Comparison of ENCODE assay signal across 10 mouse cellular contexts in the genomic region with DNA sequence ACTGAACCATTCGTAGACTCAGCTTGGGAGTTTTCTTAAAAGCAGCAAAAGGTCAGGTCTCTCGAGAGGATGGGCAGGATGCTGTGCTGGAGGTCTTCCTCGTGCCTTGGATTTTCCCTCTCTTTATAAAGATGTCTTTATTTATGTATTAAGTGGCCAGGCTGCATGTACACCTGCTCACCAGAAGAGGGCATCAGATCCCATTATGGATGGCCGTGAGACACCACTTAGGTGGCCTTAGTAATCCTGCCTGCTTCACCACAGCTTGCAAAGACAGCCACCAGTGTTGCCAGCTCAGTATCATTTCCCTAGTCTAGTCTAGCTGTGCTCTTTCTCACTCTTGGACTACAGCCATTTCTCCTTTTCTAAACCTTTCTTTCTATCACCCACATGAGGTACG. TPM values are rescaled to one million over a fixed set of nuclear protein-coding genes. Genes with fewer than 3 reads are reported as not detected.
DNase-seq lines count a peak whose midpoint lies in the region; ATAC-seq and TF ChIP-seq lines count a peak whose summit lies in the region.
"Had no signal": no experiment of that assay in that cellular context is flagged by ENCODE, and none has a peak within 500 bp of the region (broad histone marks: within the 10 kb centered on the region; RNA-seq: fewer than 3 reads in every experiment).

No protein-coding gene starts in this region.

- peaks cover 61% of the 10 kb centered on the region; the same call in 1 of the 2 replicates for H3K36me3 ChIP-seq in hindbrain, postnatal 0 days (ENCODE audit: insufficient read depth, low read length)
- H3K36me3 ChIP-seq in hindbrain, embryonic 16.5 days (ENCODE audit: control insufficient read depth, insufficient read depth, low read length): peaks cover 61% of the 10 kb centered on the region
- peaks cover 11% of the 10 kb centered on the region for H3K36me3 ChIP-seq in splenic B cell, adult 2 months (ENCODE audit: control insufficient read depth, insufficient read depth, low read length, poor library complexity, severe bottlenecking)
- peaks cover 99% of the 10 kb centered on the region for H3K36me3 ChIP-seq in hindbrain, embryonic 14.5 days (replicated peaks; ENCODE audit: control insufficient read depth, insufficient read depth)

- no peaks in the 10 kb centered on the region for H3K9me3 ChIP-seq in hindbrain, postnatal 0 days (ENCODE audit: low read length)
- H3K9me3 ChIP-seq in hindbrain, embryonic 16.5 days (ENCODE audit: control insufficient read depth, low read length): no peaks in the 10 kb centered on the region
- no peaks in the 10 kb centered on the region for H3K9me3 ChIP-seq in hindbrain, embryonic 14.5 days (ENCODE audit: control insufficient read depth, low read length)
- H3K9me3 ChIP-seq: embryonic facial prominence, embryonic 15.5 days had no signal

- DNase-seq in hindbrain, postnatal 0 days (ENCODE audit: low spot score): peak; percentile 74
- peak; percentile 47 for DNase-seq in CD4-positive helper T cell, adult 2 months (ENCODE audit: low read depth, low spot score)
- DNase-seq in NIH3T3 (ENCODE audit: low read depth): peak; percentile 57
- DNase-seq in induced T-regulatory cell, adult 2 months (ENCODE audit: low read depth): peak; percentile 63
- DNase-seq in splenic B cell, adult 2 months (ENCODE audit: low read depth, low spot score): peak; percentile 61
- DNase-seq in left cerebral cortex, postnatal 10 days (ENCODE audit: extremely low spot score in 1 of 2, low spot score in 2 of 2): no peak
- DNase-seq in hindbrain, embryonic 14.5 days (ENCODE audit: low spot score): no peak

- H3K4me1 ChIP-seq in hindbrain, postnatal 0 days (ENCODE audit: insufficient read depth, low read length): no peaks in the 10 kb centered on the region
- no peaks in the 10 kb centered on the region for H3K4me1 ChIP-seq in hindbrain, embryonic 16.5 days (ENCODE audit: control insufficient read depth, insufficient read depth, low read depth, low read length)
- H3K4me1 ChIP-seq in hindbrain, embryonic 14.5 days (replicated peaks; ENCODE audit: control insufficient read depth, insufficient read depth, low read length): no peaks in the 10 kb centered on the region
- H3K4me1 ChIP-seq: embryonic facial prominence, embryonic 15.5 days had no signal

- no peak overlapping the region for H3K27ac ChIP-seq in hindbrain, postnatal 0 days
- no peak overlapping the region; the same call in 1 of the 2 replicates for H3K27ac ChIP-seq in hindbrain, embryonic 16.5 days (ENCODE audit: low read depth, low read length)
- H3K27ac ChIP-seq in hindbrain, embryonic 14.5 days: no peak overlapping the region
- H3K27ac ChIP-seq: embryonic facial prominence, embryonic 15.5 days had no signal

- intact Hi-C loops in left cerebral cortex, postnatal 10 days (cut with DNase I): no loop called here

- no peak overlapping the region for H3K4me3 ChIP-seq in hindbrain, postnatal 0 days (ENCODE audit: low read length)
- H3K4me3 ChIP-seq in hindbrain, embryonic 16.5 days (ENCODE audit: low read length): no peak overlapping the region
- H3K4me3 ChIP-seq in hindbrain, embryonic 14.5 days (replicated peaks; ENCODE audit: low read length): no peak overlapping the region
- H3K4me3 ChIP-seq: embryonic facial prominence, embryonic 15.5 days had no signal

- 41% methylated on average over 5 of the region's 5 CpGs for WGBS in hindbrain, postnatal 0 days
- 40% methylated on average over 5 of the region's 5 CpGs for WGBS in hindbrain, embryonic 16.5 days
- WGBS in hindbrain, embryonic 14.5 days: 46% methylated on average over 5 of the region's 5 CpGs

- no peak for ATAC-seq in hindbrain, postnatal 0 days
- ATAC-seq in hindbrain, embryonic 16.5 days: no peak
- ATAC-seq in hindbrain, embryonic 14.5 days (ENCODE audit: low FRiP score): no peak

- no peaks in the 10 kb centered on the region for H3K27me3 ChIP-seq in hindbrain, postnatal 0 days (ENCODE audit: insufficient read depth, low read length)
- no peaks in the 10 kb centered on the region for H3K27me3 ChIP-seq in hindbrain, embryonic 16.5 days (replicated peaks; ENCODE audit: control insufficient read depth, insufficient read depth, low read length)
- H3K27me3 ChIP-seq in splenic B cell, adult 2 months (ENCODE audit: control insufficient read depth, insufficient read depth, low read length, poor library complexity, severe bottlenecking): no peaks in the 10 kb centered on the region
- H3K27me3 ChIP-seq in hindbrain, embryonic 14.5 days (ENCODE audit: control insufficient read depth, insufficient read depth, low read length): no peaks in the 10 kb centered on the region
- H3K27me3 ChIP-seq: embryonic facial prominence, embryonic 15.5 days had no signal

- H3K4me2 ChIP-seq in hindbrain, postnatal 0 days (ENCODE audit: low read depth, low read length): no peak overlapping the region
- no peak overlapping the region for H3K4me2 ChIP-seq in hindbrain, embryonic 16.5 days (ENCODE audit: low read length)
- no peak overlapping the region for H3K4me2 ChIP-seq in hindbrain, embryonic 14.5 days (replicated peaks)
- H3K4me2 ChIP-seq: embryonic facial prominence, embryonic 15.5 days had no signal

- peak; percentile 81 for TF ChIP-seq CTCF in hindbrain, postnatal 0 days (IDR thresholded peaks at IDR 0.05; ENCODE audit: low read depth)

- H3K9ac ChIP-seq in hindbrain, postnatal 0 days (replicated peaks; ENCODE audit: low read length): no peak overlapping the region
- H3K9ac ChIP-seq in hindbrain, embryonic 16.5 days (ENCODE audit: low read depth, low read length): no peak overlapping the region
- H3K9ac ChIP-seq in hindbrain, embryonic 14.5 days: no peak overlapping the region
- H3K9ac ChIP-seq: embryonic facial prominence, embryonic 15.5 days had no signal

RNA-seq across cellular contexts. Expression of a gene that starts 19.7 kb away (rescaled TPM):
- total RNA-seq in hindbrain, postnatal 0 days (2014; rRNA removed): 3.2 and 6.3 TPM in 2 replicates
- polyA plus RNA-seq in hindbrain, postnatal 0 days (2015; fragmentation: Nextera tagmentation; extraction: Ambion mirVana): 4.3 and 4.9 TPM in 2 replicates
- polyA plus RNA-seq in hindbrain, embryonic 16.5 days (2015; fragmentation: Nextera tagmentation; extraction: Ambion mirVana): 3.5 and 4.6 TPM in 2 replicates
- 1 to 10 TPM; 2.1 to 2.2 TPM for total RNA-seq in left cerebral cortex, postnatal 10 days (2021)
- polyA plus RNA-seq in hindbrain, embryonic 14.5 days (2014; fragmentation: Nextera tagmentation; extraction: Ambion mirVana): 3.3 and 5.2 TPM in 2 replicates
- polyA plus RNA-seq: embryonic facial prominence, embryonic 15.5 days; lung, embryonic 16.5 days had no signal

RNA-seq across cellular contexts. Expression of a gene that starts 20.6 kb away (rescaled TPM):
- total RNA-seq in hindbrain, postnatal 0 days (2014; rRNA removed): 26.7 and 26.9 TPM in 2 replicates
- 9.5 and 9.7 TPM in 2 replicates for polyA plus RNA-seq in hindbrain, postnatal 0 days (2015; fragmentation: Nextera tagmentation; extraction: Ambion mirVana)
- 8.6 and 11.8 TPM in 2 replicates for polyA plus RNA-seq in hindbrain, embryonic 16.5 days (2015; fragmentation: Nextera tagmentation; extraction: Ambion mirVana)
- 10 to 100 TPM; 10.5 to 11.2 TPM for total RNA-seq in left cerebral cortex, postnatal 10 days (2021)
- 13.4 TPM in 2 replicates for polyA plus RNA-seq in hindbrain, embryonic 14.5 days (2014; fragmentation: Nextera tagmentation; extraction: Ambion mirVana)

RNA-seq across cellular contexts. Expression of a gene that starts 29.4 kb away (rescaled TPM):
- total RNA-seq in hindbrain, postnatal 0 days (2014; rRNA removed): 50.1 and 50.4 TPM in 2 replicates
- 68.0 and 79.1 TPM in 2 replicates for polyA plus RNA-seq in hindbrain, postnatal 0 days (2015; fragmentation: Nextera tagmentation; extraction: Ambion mirVana)
- 75.3 and 79.1 TPM in 2 replicates for polyA plus RNA-seq in hindbrain, embryonic 16.5 days (2015; fragmentation: Nextera tagmentation; extraction: Ambion mirVana)
- 10 to 100 TPM; 60.2 to 64.6 TPM for total RNA-seq in left cerebral cortex, postnatal 10 days (2021)
- 57.5 and 62.2 TPM in 2 replicates for polyA plus RNA-seq in hindbrain, embryonic 14.5 days (2014; fragmentation: Nextera tagmentation; extraction: Ambion mirVana)

RNA-seq across cellular contexts. Expression of a gene that starts 29.5 kb away (rescaled TPM):
- 56.8 and 68.3 TPM in 2 replicates for total RNA-seq in hindbrain, postnatal 0 days (2014; rRNA removed)
- 59.9 and 67.5 TPM in 2 replicates for polyA plus RNA-seq in hindbrain, postnatal 0 days (2015; fragmentation: Nextera tagmentation; extraction: Ambion mirVana)
- polyA plus RNA-seq in hindbrain, embryonic 16.5 days (2015; fragmentation: Nextera tagmentation; extraction: Ambion mirVana): 66.4 and 70.4 TPM in 2 replicates
- total RNA-seq in left cerebral cortex, postnatal 10 days (2021): 10 to 100 TPM; 52.3 to 52.6 TPM
- polyA plus RNA-seq in hindbrain, embryonic 14.5 days (2014; fragmentation: Nextera tagmentation; extraction: Ambion mirVana): 62.3 and 63.8 TPM in 2 replicates

RNA-seq across cellular contexts. Expression of a gene that starts 52.2 kb away (rescaled TPM):
- 8.3 and 15.4 TPM in 2 replicates for total RNA-seq in hindbrain, postnatal 0 days (2014; rRNA removed)
- polyA plus RNA-seq in hindbrain, postnatal 0 days (2015; fragmentation: Nextera tagmentation; extraction: Ambion mirVana): 35.2 and 36.2 TPM in 2 replicates
- polyA plus RNA-seq in hindbrain, embryonic 16.5 days (2015; fragmentation: Nextera tagmentation; extraction: Ambion mirVana): 39.4 and 48.8 TPM in 2 replicates
- total RNA-seq in left cerebral cortex, postnatal 10 days (2021): 1 to 10 TPM; 5.8 to 8.3 TPM
- polyA plus RNA-seq in hindbrain, embryonic 14.5 days (2014; fragmentation: Nextera tagmentation; extraction: Ambion mirVana): 45.1 and 46.9 TPM in 2 replicates

Comparison
In these comparisons a context has a peak if more than half of its experiments do, and no peak if none do; other contexts are left out.
1. DNase-seq: peak in hindbrain, postnatal 0 days (single experiment), CD4-positive helper T cell, adult 2 months (single experiment), NIH3T3 (single experiment), induced T-regulatory cell, adult 2 months (single experiment) and splenic B cell, adult 2 months (single experiment); none in left cerebral cortex, postnatal 10 days (0 of 2) and hindbrain, embryonic 14.5 days (single experiment).